Mouse (Mus musculus): ENCODE measurements around the gene Specc1.
A peak's percentile ranks its signal among the peaks of the same experiment; 100 is the strongest.

Specc1 gene

GRCm38 (mm10) chr11:62118561-62118960, 162.0 kb downstream of the Specc1 start:
- no peak for DNase-seq

GRCm38 (mm10) chr11:62119871-62120270, 163.3 kb downstream of the Specc1 start:
- no peak for DNase-seq

- no peak for DNase-seq
Observed at GRCm38 (mm10) chr11:62121365-62121764, 164.8 kb downstream of the Specc1 start.

- peak; percentile 89 for DNase-seq
Observed at GRCm38 (mm10) chr11:62127692-62128091, 171.1 kb downstream of the Specc1 start.

- no peak for DNase-seq
Observed at GRCm38 (mm10) chr11:62128197-62128596, 171.6 kb downstream of the Specc1 start.

- DNase-seq, result no peak
Observed at GRCm38 (mm10) chr11:62130191-62130590, 173.6 kb downstream of the Specc1 start.

- DNase-seq, result no peak
Observed at GRCm38 (mm10) chr11:62130685-62131295, 174.2 kb downstream of the Specc1 start.

- DNase-seq, result no peak
Observed at GRCm38 (mm10) chr11:62131601-62132000, 175.0 kb downstream of the Specc1 start.

GRCm38 (mm10) chr11:62134191-62134590, 177.6 kb downstream of the Specc1 start:
- DNase-seq, result no peak

GRCm38 (mm10) chr11:62145216-62146110, 188.9 kb downstream of the Specc1 start:
- no peak for DNase-seq

- no peak for DNase-seq
Observed at GRCm38 (mm10) chr11:62146661-62147060, 190.1 kb downstream of the Specc1 start.

- no peak for DNase-seq
Observed at GRCm38 (mm10) chr11:62148026-62148425, 191.5 kb downstream of the Specc1 start.

GRCm38 (mm10) chr11:62148449-62148848, 191.9 kb downstream of the Specc1 start:
- DNase-seq, result no peak

- no peak for DNase-seq
Observed at GRCm38 (mm10) chr11:62153057-62153456, 196.5 kb downstream of the Specc1 start.

- no peak for DNase-seq
Observed at GRCm38 (mm10) chr11:62159803-62160202, 203.2 kb downstream of the Specc1 start.

GRCm38 (mm10) chr11:62161450-62161849, 204.9 kb downstream of the Specc1 start:
- no peak for DNase-seq

GRCm38 (mm10) chr11:62164357-62164756, 207.8 kb downstream of the Specc1 start:
- no peak for DNase-seq

- no peak for DNase-seq
Observed at GRCm38 (mm10) chr11:62166503-62166902, 209.9 kb downstream of the Specc1 start.

- DNase-seq, result no peak
Observed at GRCm38 (mm10) chr11:62168146-62168545, 211.6 kb downstream of the Specc1 start.

- no peak for DNase-seq
Observed at GRCm38 (mm10) chr11:62177395-62178113, 221.0 kb downstream of the Specc1 start.

GRCm38 (mm10) chr11:62180791-62181190, 224.2 kb downstream of the Specc1 start:
- DNase-seq, result no peak

- no peak for DNase-seq
Observed at GRCm38 (mm10) chr11:62184900-62185299, 228.3 kb downstream of the Specc1 start.

GRCm38 (mm10) chr11:62187074-62187473, 230.5 kb downstream of the Specc1 start:
- DNase-seq, result no peak

GRCm38 (mm10) chr11:62192050-62192449, 235.5 kb downstream of the Specc1 start:
- peak; percentile 5 for DNase-seq
